Mouse (Mus musculus): ENCODE measurements around the gene Acot13. TPM values are rescaled to one million over a fixed set of nuclear protein-coding genes. Genes with fewer than 3 reads are reported as not detected.
A peak's percentile ranks its signal among the peaks of the same experiment; 100 is the strongest.

The Acot13 gene
- polyA plus RNA-seq, 1 experiment from 2014 or later: 40.3 TPM

DNA sequence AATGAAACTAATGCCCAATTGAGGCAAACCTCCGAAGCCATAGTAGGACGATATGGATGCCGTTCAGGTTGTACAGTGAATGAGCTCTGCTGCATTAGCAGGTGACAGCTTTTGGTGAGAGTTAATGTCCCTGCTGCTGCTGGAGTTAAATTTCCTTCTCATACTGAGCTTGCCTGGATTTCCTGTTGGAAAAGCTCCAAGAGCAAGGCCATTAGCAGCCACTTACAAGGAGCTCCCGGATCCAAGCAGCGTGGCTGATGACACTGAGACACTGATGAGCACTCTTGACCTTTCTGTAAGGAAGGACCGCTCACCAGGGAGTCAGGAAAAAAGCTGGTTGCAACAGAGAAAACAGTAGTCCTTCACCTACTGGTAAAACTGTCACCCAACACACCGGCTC lies 30.7 kb upstream of the Acot13 start:
- Histone ChIP-seq H3K36me3 (ENCODE audit: control insufficient read depth, insufficient read depth, low read length) (no peaks in the 10 kb centered on the region), H3K4me3 (replicated peaks; ENCODE audit: low read depth, low read length) (no peak overlapping the region), H3K4me1 (ENCODE audit: control insufficient read depth, insufficient read depth, low read length) (no peaks in the 10 kb centered on the region), H3K4me2 (ENCODE audit: low read length) (no peak overlapping the region), H3K27ac (replicated peaks; ENCODE audit: low read depth, low read length) (no peak overlapping the region), H3K9me3 (ENCODE audit: control insufficient read depth, low read length) (no peaks in the 10 kb centered on the region), H3K9ac (replicated peaks; ENCODE audit: low read length) (no peak overlapping the region), H3K27me3 (ENCODE audit: control insufficient read depth, insufficient read depth, low read length) (no peaks in the 10 kb centered on the region)
- DNase-seq (no peak), ATAC-seq (ENCODE audit: low FRiP score, low TSS enrichment) (no peak)
- 89% methylated on average over 7 of the region's 7 CpGs for WGBS

DNA sequence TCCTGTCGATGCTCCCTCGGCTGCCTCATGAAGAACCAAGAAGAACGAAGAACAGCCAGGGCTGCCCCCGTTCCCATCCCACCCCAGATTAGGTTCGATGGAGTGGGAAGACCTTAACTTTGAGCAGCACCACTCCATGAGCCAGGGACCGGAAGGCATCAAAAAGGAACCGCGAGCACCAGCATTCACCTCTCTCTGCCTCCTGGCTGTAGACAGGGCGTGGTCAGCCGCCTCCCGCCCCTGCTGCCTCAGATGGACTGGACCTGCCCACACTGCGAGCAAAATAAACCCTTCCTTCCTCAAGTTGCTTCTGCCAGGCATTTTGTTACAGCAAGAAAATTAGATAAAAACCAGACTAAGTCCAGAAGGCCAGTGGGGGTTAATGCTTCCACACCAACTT lies 29.7 kb upstream of the Acot13 start:
- Histone ChIP-seq H3K27me3 (ENCODE audit: control insufficient read depth, insufficient read depth, low read length) (no peaks in the 10 kb centered on the region), H3K4me3 (replicated peaks; ENCODE audit: low read depth, low read length) (no peak overlapping the region), H3K4me2 (ENCODE audit: low read length) (no peak overlapping the region), H3K4me1 (ENCODE audit: control insufficient read depth, insufficient read depth, low read length) (no peaks in the 10 kb centered on the region), H3K9ac (replicated peaks; ENCODE audit: low read length) (no peak overlapping the region), H3K27ac (replicated peaks; ENCODE audit: low read depth, low read length) (no peak overlapping the region), H3K9me3 (ENCODE audit: control insufficient read depth, low read length) (no peaks in the 10 kb centered on the region), H3K36me3 (ENCODE audit: control insufficient read depth, insufficient read depth, low read length) (no peaks in the 10 kb centered on the region)
- DNase-seq (no peak), ATAC-seq (ENCODE audit: low FRiP score, low TSS enrichment) (no peak)
- WGBS: 82% methylated on average over 12 of the region's 12 CpGs

GRCm38 (mm10) chr13:24859115-24859514 lies 27.8 kb upstream of the Acot13 start:
- Histone ChIP-seq H3K36me3 (ENCODE audit: control insufficient read depth, insufficient read depth, low read length) (no peaks in the 10 kb centered on the region), H3K4me2 (ENCODE audit: low read length) (no peak overlapping the region), H3K27me3 (ENCODE audit: control insufficient read depth, insufficient read depth, low read length) (no peaks in the 10 kb centered on the region), H3K9me3 (ENCODE audit: control insufficient read depth, low read length) (no peaks in the 10 kb centered on the region), H3K9ac (replicated peaks; ENCODE audit: low read length) (no peak overlapping the region), H3K4me3 (replicated peaks; ENCODE audit: low read depth, low read length) (no peak overlapping the region), H3K4me1 (ENCODE audit: control insufficient read depth, insufficient read depth, low read length) (no peaks in the 10 kb centered on the region), H3K27ac (replicated peaks; ENCODE audit: low read depth, low read length) (no peak overlapping the region)
- DNase-seq (no peak), ATAC-seq (ENCODE audit: low FRiP score, low TSS enrichment) (no peak)

DNA sequence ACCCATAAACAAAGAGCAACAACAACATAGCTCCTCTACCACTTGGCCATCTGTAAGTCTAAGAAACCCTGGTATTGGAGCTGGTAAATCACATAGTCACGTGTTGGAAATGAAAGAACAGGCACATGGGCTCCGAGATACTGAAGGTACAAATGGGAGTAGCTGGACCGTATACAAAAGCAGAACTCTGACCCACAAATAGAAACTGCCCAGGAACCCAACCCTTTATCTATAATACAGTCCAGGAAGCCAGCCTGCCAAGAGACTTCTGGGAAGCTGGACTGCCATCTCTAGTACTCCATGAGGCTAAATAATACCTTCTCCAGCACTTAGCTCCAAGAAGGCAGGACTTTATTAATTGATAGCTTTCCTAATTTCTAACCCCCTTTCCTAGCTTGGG lies 21.2 kb upstream of the Acot13 start:
- H3K9me3 ChIP-seq (ENCODE audit: control insufficient read depth, low read length): no peaks in the 10 kb centered on the region
- WGBS: 87% methylated on average over 3 of the region's 3 CpGs
- H3K4me1 ChIP-seq (ENCODE audit: control insufficient read depth, insufficient read depth, low read length): no peaks in the 10 kb centered on the region
- H3K9ac ChIP-seq (replicated peaks; ENCODE audit: low read length): no peak overlapping the region
- H3K27me3 ChIP-seq (ENCODE audit: control insufficient read depth, insufficient read depth, low read length): no peaks in the 10 kb centered on the region
- no peak for ATAC-seq (ENCODE audit: low FRiP score, low TSS enrichment)
- H3K36me3 ChIP-seq (ENCODE audit: control insufficient read depth, insufficient read depth, low read length): no peaks in the 10 kb centered on the region
- no peak overlapping the region for H3K4me2 ChIP-seq (ENCODE audit: low read length)
- no peak for DNase-seq
- H3K27ac ChIP-seq (replicated peaks; ENCODE audit: low read depth, low read length): no peak overlapping the region
- no peak overlapping the region for H3K4me3 ChIP-seq (replicated peaks; ENCODE audit: low read depth, low read length)

DNA sequence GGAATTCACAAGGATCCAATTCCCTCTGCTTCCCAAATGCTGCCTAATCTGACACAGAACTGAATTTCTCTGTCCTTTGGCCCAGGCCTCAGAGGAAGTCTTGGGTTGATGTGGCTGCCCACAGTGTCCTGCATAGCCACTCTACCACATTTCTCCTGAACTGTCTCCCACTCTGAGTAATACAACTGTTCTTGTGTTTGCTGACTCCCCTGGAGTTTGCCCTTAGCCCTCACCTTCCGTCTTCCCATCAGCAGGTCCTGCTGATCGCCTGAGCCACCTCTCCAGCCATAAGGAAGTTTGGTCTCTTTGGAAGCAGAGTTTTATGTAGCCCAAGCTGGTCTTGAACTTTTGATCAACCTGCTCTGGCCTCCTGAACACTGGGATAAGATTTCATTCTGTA lies 20.6 kb upstream of the Acot13 start:
- Histone ChIP-seq H3K36me3 (ENCODE audit: control insufficient read depth, insufficient read depth, low read length) (no peaks in the 10 kb centered on the region), H3K27me3 (ENCODE audit: control insufficient read depth, insufficient read depth, low read length) (no peaks in the 10 kb centered on the region), H3K4me3 (replicated peaks; ENCODE audit: low read depth, low read length) (no peak overlapping the region), H3K4me1 (ENCODE audit: control insufficient read depth, insufficient read depth, low read length) (no peaks in the 10 kb centered on the region), H3K27ac (replicated peaks; ENCODE audit: low read depth, low read length) (no peak overlapping the region), H3K4me2 (ENCODE audit: low read length) (no peak overlapping the region), H3K9me3 (ENCODE audit: control insufficient read depth, low read length) (no peaks in the 10 kb centered on the region), H3K9ac (replicated peaks; ENCODE audit: low read length) (no peak overlapping the region)
- no peak for DNase-seq
- 94% methylated on average over 2 of the region's 2 CpGs for WGBS
- no peak for ATAC-seq (ENCODE audit: low FRiP score, low TSS enrichment)

DNA sequence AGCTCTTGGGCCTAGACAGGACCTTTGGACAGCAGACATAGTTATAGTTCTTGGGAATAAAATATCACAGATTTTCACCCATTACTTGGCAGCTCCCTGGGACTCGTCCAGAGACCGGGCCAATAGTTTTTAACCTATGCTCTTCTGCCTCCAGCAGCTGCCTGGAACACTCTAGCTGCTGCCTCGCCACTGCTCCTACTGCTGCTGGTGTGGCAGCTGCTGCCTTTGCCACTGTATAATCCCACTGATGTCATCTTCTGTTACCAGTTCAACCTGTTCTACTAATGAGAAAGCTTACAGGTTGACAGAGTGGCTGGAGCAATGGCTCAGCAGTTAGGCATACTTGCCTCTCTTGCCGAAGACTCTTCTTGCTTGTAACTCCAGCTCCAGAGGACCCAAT lies 18.0 kb upstream of the Acot13 start:
- Histone ChIP-seq H3K9ac (replicated peaks; ENCODE audit: low read length) (no peak overlapping the region), H3K27ac (replicated peaks; ENCODE audit: low read depth, low read length) (no peak overlapping the region), H3K4me1 (ENCODE audit: control insufficient read depth, insufficient read depth, low read length) (no peaks in the 10 kb centered on the region; the same call in 1 of the 2 replicates), H3K9me3 (ENCODE audit: control insufficient read depth, low read length) (no peaks in the 10 kb centered on the region), H3K36me3 (ENCODE audit: control insufficient read depth, insufficient read depth, low read length) (no peaks in the 10 kb centered on the region), H3K27me3 (ENCODE audit: control insufficient read depth, insufficient read depth, low read length) (no peaks in the 10 kb centered on the region), H3K4me2 (ENCODE audit: low read length) (no peak overlapping the region), H3K4me3 (replicated peaks; ENCODE audit: low read depth, low read length) (no peak overlapping the region)
- ATAC-seq (ENCODE audit: low FRiP score, low TSS enrichment) (no peak), DNase-seq (no peak)
- 86% methylated on average over 4 of the region's 4 CpGs for WGBS

- peak within 1 kb of the TSS; percentile 63 for H3K4me3 ChIP-seq (replicated peaks; ENCODE audit: low read depth, low read length)
- H3K9me3 ChIP-seq (ENCODE audit: control insufficient read depth, low read length): no peaks in the 10 kb centered on the region
- H3K4me1 ChIP-seq (ENCODE audit: control insufficient read depth, insufficient read depth, low read length): no peaks in the 10 kb centered on the region; the same call in 1 of the 2 replicates
- DNase-seq: peak; percentile 87
- peaks cover 11% of the 10 kb centered on the region for H3K36me3 ChIP-seq (ENCODE audit: control insufficient read depth, insufficient read depth, low read length)
- ATAC-seq (ENCODE audit: low FRiP score, low TSS enrichment): peak; percentile 88; the same call in 1 of the 2 replicates
- peak within 1 kb of the TSS; percentile 52; the same call in 1 of the 2 replicates for H3K27ac ChIP-seq (replicated peaks; ENCODE audit: low read depth, low read length)
- H3K9ac ChIP-seq (replicated peaks; ENCODE audit: low read length): peak within 1 kb of the TSS; percentile 67
- WGBS: 9% methylated on average over 40 of the region's 40 CpGs
- no peaks in the 10 kb centered on the region for H3K27me3 ChIP-seq (ENCODE audit: control insufficient read depth, insufficient read depth, low read length)
- H3K4me2 ChIP-seq (ENCODE audit: low read length): peak within 1 kb of the TSS; percentile 80
Observed at GRCm38 (mm10) chr13:24844983-24845955, 13.9 kb upstream of the Acot13 start, which contains the start of gene D130043K22Rik. Gene D130043K22Rik (plus strand): TSS chr13:24845135.

DNA sequence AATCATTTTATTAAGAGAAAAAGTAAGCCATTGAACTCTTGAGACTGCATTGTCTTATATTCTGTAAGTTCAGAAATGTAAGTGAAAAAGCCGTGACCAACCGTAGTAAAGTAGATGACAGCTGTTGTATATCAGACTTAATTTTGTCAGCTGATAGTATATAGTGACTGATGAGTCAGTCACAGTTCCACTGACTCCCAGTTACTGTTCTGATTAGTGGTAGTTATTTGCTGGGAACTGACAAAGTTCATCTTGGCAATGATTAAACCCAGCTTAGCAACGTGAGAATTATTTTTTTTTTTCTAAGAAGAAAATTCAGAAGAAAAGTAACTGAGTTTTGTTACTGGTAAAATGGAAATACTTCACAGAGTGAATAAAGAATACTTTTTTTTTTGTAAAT lies 10.4 kb upstream of the Acot13 start:
- no peak overlapping the region for H3K4me3 ChIP-seq (replicated peaks; ENCODE audit: low read depth, low read length)
- 92% methylated on average over 3 of the region's 3 CpGs for WGBS

GRCm38 (mm10) chr13:24839831-24840230 lies 8.5 kb upstream of the Acot13 start:
- Histone ChIP-seq H3K9me3 (ENCODE audit: control insufficient read depth, low read length) (no peaks in the 10 kb centered on the region), H3K36me3 (ENCODE audit: control insufficient read depth, insufficient read depth, low read length) (peaks cover 24% of the 10 kb centered on the region), H3K9ac (replicated peaks; ENCODE audit: low read length) (no peak overlapping the region), H3K4me3 (replicated peaks; ENCODE audit: low read depth, low read length) (no peak overlapping the region), H3K27me3 (ENCODE audit: control insufficient read depth, insufficient read depth, low read length) (no peaks in the 10 kb centered on the region), H3K27ac (replicated peaks; ENCODE audit: low read depth, low read length) (no peak overlapping the region), H3K4me1 (ENCODE audit: control insufficient read depth, insufficient read depth, low read length) (peaks cover 3% of the 10 kb centered on the region), H3K4me2 (ENCODE audit: low read length) (no peak overlapping the region)
- ATAC-seq (ENCODE audit: low FRiP score, low TSS enrichment) (no peak), DNase-seq (no peak)
- 92% methylated on average over 3 of the region's 3 CpGs for WGBS

More for the DNA sequence above, 10.4 kb upstream of the Acot13 start:
- no peaks in the 10 kb centered on the region; the same call in 1 of the 2 replicates for H3K4me1 ChIP-seq (ENCODE audit: control insufficient read depth, insufficient read depth, low read length)
- no peak overlapping the region for H3K4me2 ChIP-seq (ENCODE audit: low read length)
- H3K27ac ChIP-seq (replicated peaks; ENCODE audit: low read depth, low read length): no peak overlapping the region
- H3K27me3 ChIP-seq (ENCODE audit: control insufficient read depth, insufficient read depth, low read length): no peaks in the 10 kb centered on the region
- no peak for DNase-seq
- no peak overlapping the region for H3K9ac ChIP-seq (replicated peaks; ENCODE audit: low read length)
- ATAC-seq (ENCODE audit: low FRiP score, low TSS enrichment): no peak
- H3K36me3 ChIP-seq (ENCODE audit: control insufficient read depth, insufficient read depth, low read length): peaks cover 24% of the 10 kb centered on the region
- H3K9me3 ChIP-seq (ENCODE audit: control insufficient read depth, low read length): no peaks in the 10 kb centered on the region

All from midbrain, embryonic 14.5 days (tissue).